Mouse (Mus musculus) kidney, embryonic 14.5 days (tissue): ENCODE measurements around the gene Lrrc66. TPM values are rescaled to one million over a fixed set of nuclear protein-coding genes. Genes with fewer than 3 reads are reported as not detected.

Experiments used
- ATAC-seq: fragments of 200-750 bp; cut with Nextera tagmentation; 2 replicates; pipeline ENCODE4 v1.8.0; 2017; ENCODE audit warnings: moderate number of reproducible peaks, mild to moderate bottlenecking, moderate TSS enrichment, moderate library complexity; ENCODE audit not compliant: low FRiP score, low TSS enrichment
- H3K27ac ChIP-seq: fragments of 300-500 bp; sonication (generic); 2 replicates; pipeline ENCODE4 v1.5.1; 2014; ENCODE audit warnings: low read depth, mild to moderate bottlenecking, low read length, moderate library complexity, mixed read lengths
- H3K27me3 ChIP-seq: fragments of 300-500 bp; sonication (generic); 2 replicates; pipeline ENCODE4 v1.6.1; 2014; ENCODE audit warnings: mild to moderate bottlenecking, low read length; ENCODE audit not compliant: control insufficient read depth, insufficient read depth
- H3K36me3 ChIP-seq: fragments of 300-500 bp; sonication (generic); 2 replicates; pipeline ENCODE4 v1.6.1; 2014; ENCODE audit warnings: low read length, mixed read lengths; ENCODE audit not compliant: control insufficient read depth, insufficient read depth
- H3K4me1 ChIP-seq: fragments of 300-500 bp; sonication (generic); 2 replicates; pipeline ENCODE4 v1.6.1; 2014; ENCODE audit warnings: low read length, mixed read lengths; ENCODE audit not compliant: control insufficient read depth, insufficient read depth
- H3K4me2 ChIP-seq: fragments of 300-500 bp; sonication (generic); replicated peaks from 2 replicates; pipeline ENCODE4 v1.6.1; 2014; ENCODE audit warnings: low read depth, mild to moderate bottlenecking, low read length
- H3K4me3 ChIP-seq: fragments of 300-500 bp; sonication (generic); 2 replicates; pipeline ENCODE4 v1.5.1; 2014; ENCODE audit warnings: mild to moderate bottlenecking, low read length
- H3K9ac ChIP-seq: fragments of 300-500 bp; sonication (generic); 2 replicates; pipeline ENCODE4 v1.6.1; 2014; ENCODE audit warnings: low read depth, mild to moderate bottlenecking, low read length, moderate library complexity
- H3K9me3 ChIP-seq: fragments of 300-500 bp; sonication (generic); 2 replicates; pipeline ENCODE4 v1.6.1; 2016; ENCODE audit warnings: low read length; ENCODE audit not compliant: control insufficient read depth
- WGBS: fragments of 180-500 bp; shearing (Covaris S2); extraction: QIAGEN DNeasy Blood & Tissue Kit; methylation state at CpG from one replicate; pipeline ENCODE4 v1.1.7; 2014; 5-methylcytosine and 5-hydroxymethylcytosine counted together
- polyA plus RNA-seq: library from polyadenylated mRNA; unstranded; fragments of >200 nt; fragmentation: Nextera tagmentation; extraction: Ambion mirVana; gene quantifications from 2 replicates; pipeline ENCODE4 v1.2.1, GENCODE M21; 2014

The Lrrc66 gene
- polyA plus RNA-seq, 1 experiment from 2014 or later: not detected

- WGBS: under 1% methylated on average over 61 of the region's 62 CpGs
These were observed 15.1 kb upstream of the Lrrc66 start, which contains the start of gene Sgcb for GRCm38 (mm10) chr5:73647261-73647900. TSS of gene Sgcb (minus strand) at chr5:73647790.

GRCm38 (mm10) chr5:73642091-73642490 is 9.8 kb upstream of the Lrrc66 start:
- ATAC-seq: no peak
- WGBS: 91% methylated on average over 4 of the region's 4 CpGs

More at GRCm38 (mm10) chr5:73647261-73647900, 15.1 kb upstream of the Lrrc66 start, which contains the start of gene Sgcb:
- Histone ChIP-seq H3K9me3 (no peaks in the 10 kb centered on the region), H3K27ac (no peak within 1 kb of the TSS), H3K27me3 (peaks cover 34% of the 10 kb centered on the region), H3K36me3 (no peaks in the 10 kb centered on the region), H3K4me1 (peaks cover 17% of the 10 kb centered on the region), H3K4me2 (peak within 1 kb of the TSS; percentile 76), H3K9ac (peak within 1 kb of the TSS; percentile 63), H3K4me3 (peak within 1 kb of the TSS; percentile 67)
- ATAC-seq: peak; percentile 87

GRCm38 (mm10) chr5:73641058-73641457 is 8.7 kb upstream of the Lrrc66 start:
- no peak overlapping the region for H3K4me3 ChIP-seq
- no peak for ATAC-seq
- H3K27me3 ChIP-seq: no peaks in the 10 kb centered on the region
- H3K4me1 ChIP-seq: no peaks in the 10 kb centered on the region
- 91% methylated on average over 3 of the region's 3 CpGs for WGBS
- H3K9ac ChIP-seq: no peak overlapping the region
- H3K9me3 ChIP-seq: no peaks in the 10 kb centered on the region
- H3K4me2 ChIP-seq: no peak overlapping the region
- peaks cover 2% of the 10 kb centered on the region; the same call in 1 of the 2 replicates for H3K36me3 ChIP-seq
- H3K27ac ChIP-seq: no peak overlapping the region

More at GRCm38 (mm10) chr5:73642091-73642490, 9.8 kb upstream of the Lrrc66 start:
- no peak overlapping the region for H3K9ac ChIP-seq
- H3K4me1 ChIP-seq: no peaks in the 10 kb centered on the region
- no peak overlapping the region for H3K4me2 ChIP-seq
- no peaks in the 10 kb centered on the region for H3K9me3 ChIP-seq
- no peaks in the 10 kb centered on the region for H3K27me3 ChIP-seq
- no peak overlapping the region for H3K27ac ChIP-seq
- peaks cover 2% of the 10 kb centered on the region; the same call in 1 of the 2 replicates for H3K36me3 ChIP-seq
- H3K4me3 ChIP-seq: no peak overlapping the region

- Histone ChIP-seq H3K36me3 (peaks cover 18% of the 10 kb centered on the region), H3K27me3 (no peaks in the 10 kb centered on the region), H3K4me1 (no peaks in the 10 kb centered on the region), H3K4me3 (no peak overlapping the region), H3K4me2 (no peak overlapping the region), H3K27ac (no peak overlapping the region), H3K9me3 (peaks cover 2% of the 10 kb centered on the region; the same call in 1 of the 2 replicates), H3K9ac (no peak overlapping the region)
- 43% methylated on average over 8 of the region's 8 CpGs for WGBS
- peak; percentile 64 for ATAC-seq
These were observed 5.2 kb upstream of the Lrrc66 start for GRCm38 (mm10) chr5:73637337-73638107.

- no peak overlapping the region for H3K4me2 ChIP-seq
- peaks cover 2% of the 10 kb centered on the region; the same call in 1 of the 2 replicates for H3K9me3 ChIP-seq
- no peak overlapping the region for H3K9ac ChIP-seq
- no peak overlapping the region for H3K4me3 ChIP-seq
- 0 out of 2 replicates have a peak, but pooled peaks have one; percentile 22 for ATAC-seq
- H3K4me1 ChIP-seq: no peaks in the 10 kb centered on the region
- H3K27ac ChIP-seq: no peak overlapping the region
- 66% methylated on average over 8 of the region's 8 CpGs for WGBS
- H3K27me3 ChIP-seq: no peaks in the 10 kb centered on the region
- H3K36me3 ChIP-seq: peaks cover 16% of the 10 kb centered on the region
These were observed 815 bp upstream of the Lrrc66 start for GRCm38 (mm10) chr5:73633141-73633540.

GRCm38 (mm10) chr5:73631001-73631558 is 1.2 kb downstream of the Lrrc66 start:
- no peak for ATAC-seq
- Histone ChIP-seq H3K4me2 (no peak overlapping the region), H3K9me3 (peaks cover 2% of the 10 kb centered on the region; the same call in 1 of the 2 replicates), H3K27ac (no peak overlapping the region), H3K9ac (no peak overlapping the region), H3K4me1 (no peaks in the 10 kb centered on the region), H3K36me3 (peaks cover 16% of the 10 kb centered on the region), H3K4me3 (no peak overlapping the region), H3K27me3 (no peaks in the 10 kb centered on the region)
- WGBS: 77% methylated on average over 10 of the region's 10 CpGs

GRCm38 (mm10) chr5:73630141-73630540 is 2.2 kb downstream of the Lrrc66 start:
- Histone ChIP-seq H3K4me1 (no peaks in the 10 kb centered on the region), H3K4me2 (no peak overlapping the region), H3K9ac (no peak overlapping the region), H3K27me3 (no peaks in the 10 kb centered on the region), H3K36me3 (peaks cover 10% of the 10 kb centered on the region), H3K9me3 (peaks cover 2% of the 10 kb centered on the region; the same call in 1 of the 2 replicates), H3K4me3 (no peak overlapping the region), H3K27ac (no peak overlapping the region)
- ATAC-seq: no peak
- WGBS: 81% methylated on average over 5 of the region's 5 CpGs

- ATAC-seq: no peak
- Histone ChIP-seq H3K9me3 (no peaks in the 10 kb centered on the region), H3K27me3 (no peaks in the 10 kb centered on the region), H3K4me3 (no peak overlapping the region), H3K36me3 (no peaks in the 10 kb centered on the region), H3K27ac (no peak overlapping the region), H3K9ac (no peak overlapping the region), H3K4me2 (no peak overlapping the region), H3K4me1 (no peaks in the 10 kb centered on the region)
- 80% methylated on average over 15 of the region's 15 CpGs for WGBS
These were observed 4.3 kb downstream of the Lrrc66 start for GRCm38 (mm10) chr5:73627991-73628390.
